Mouse (Mus musculus): ENCODE results near the gene Arhgap45. TPM values are rescaled to one million over a fixed set of nuclear protein-coding genes. Genes with fewer than 3 reads are reported as not detected.

The Arhgap45 gene
- polyA plus RNA-seq, 1 experiment from 2014 or later = 4.6 TPM

GRCm38 (mm10) chr10:80080396-80081070, 64.1 kb downstream of the Arhgap45 start:
- no peak for ATAC-seq (ENCODE audit: insufficient number of reproducible peaks, insufficient read depth, low FRiP score, low TSS enrichment, low read depth)
- Histone ChIP-seq H3K4me3 (no peak overlapping the region), H3K9me3 (no peaks in the 10 kb centered on the region), H3K36me3 (peaks cover 82% of the 10 kb centered on the region), H3K27me3 (no peaks in the 10 kb centered on the region), H3K9ac (peak overlapping the region; percentile 7; the same call in 1 of the 2 replicates), H3K4me2 (no peak overlapping the region), H3K4me1 (peaks cover 6% of the 10 kb centered on the region), H3K27ac (no peak overlapping the region)
- 77% methylated on average over 16 of the region's 16 CpGs for WGBS

Other genes starting within 250 kb of the Arhgap45 start
- gene Rnf126, start 249.7 kb upstream of the Arhgap45 start, polyA plus RNA-seq (2015; fragmentation: Nextera tagmentation; extraction: Ambion mirVana) = 79.2 and 96.5 TPM in 2 replicates
- 7.5 and 8.3 TPM in 2 replicates for gene Fstl3, start 239.4 kb upstream of the Arhgap45 start, polyA plus RNA-seq (2015; fragmentation: Nextera tagmentation; extraction: Ambion mirVana)
- not detected in 2 replicates for gene Prss57, start 225.7 kb upstream of the Arhgap45 start, polyA plus RNA-seq (2015; fragmentation: Nextera tagmentation; extraction: Ambion mirVana)
- gene Palm, start 223.1 kb upstream of the Arhgap45 start, polyA plus RNA-seq (2015; fragmentation: Nextera tagmentation; extraction: Ambion mirVana) = 105 and 112 TPM in 2 replicates
- gene Misp, start 195.7 kb upstream of the Arhgap45 start, polyA plus RNA-seq (2015; fragmentation: Nextera tagmentation; extraction: Ambion mirVana) = 2.5 and 5.2 TPM in 2 replicates
- 386 and 390 TPM in 2 replicates for gene Ptbp1, start 162.2 kb upstream of the Arhgap45 start, polyA plus RNA-seq (2015; fragmentation: Nextera tagmentation; extraction: Ambion mirVana)
- gene Prtn3, start 142.2 kb upstream of the Arhgap45 start, polyA plus RNA-seq (2015; fragmentation: Nextera tagmentation; extraction: Ambion mirVana) = 7.3 and 8.5 TPM in 2 replicates
- 126 and 138 TPM in 2 replicates for gene Plppr3, start 142.0 kb upstream of the Arhgap45 start, polyA plus RNA-seq (2015; fragmentation: Nextera tagmentation; extraction: Ambion mirVana)
- 1.9 TPM in 1 of 2 replicates, not detected in the other for gene Elane, start 130.4 kb upstream of the Arhgap45 start, polyA plus RNA-seq (2015; fragmentation: Nextera tagmentation; extraction: Ambion mirVana)
- gene Cfd, start 125.8 kb upstream of the Arhgap45 start, polyA plus RNA-seq (2015; fragmentation: Nextera tagmentation; extraction: Ambion mirVana) = not detected in 2 replicates
- gene Med16, start 107.7 kb upstream of the Arhgap45 start, polyA plus RNA-seq (2015; fragmentation: Nextera tagmentation; extraction: Ambion mirVana) = 47.6 and 49.3 TPM in 2 replicates
- 8.1 and 29.9 TPM in 2 replicates for gene Gm26602, start 105.8 kb upstream of the Arhgap45 start, polyA plus RNA-seq (2015; fragmentation: Nextera tagmentation; extraction: Ambion mirVana)
- 0.98 and 1.3 TPM in 2 replicates for gene Kiss1r, start 99.7 kb upstream of the Arhgap45 start, polyA plus RNA-seq (2015; fragmentation: Nextera tagmentation; extraction: Ambion mirVana)
- gene R3hdm4, start 95.4 kb upstream of the Arhgap45 start, polyA plus RNA-seq (2015; fragmentation: Nextera tagmentation; extraction: Ambion mirVana) = 190 and 206 TPM in 2 replicates
- 5.3 and 6.9 TPM in 2 replicates for gene Arid3a, start 89.6 kb upstream of the Arhgap45 start, polyA plus RNA-seq (2015; fragmentation: Nextera tagmentation; extraction: Ambion mirVana)
- gene Wdr18, start 56.5 kb upstream of the Arhgap45 start, polyA plus RNA-seq (2015; fragmentation: Nextera tagmentation; extraction: Ambion mirVana) = 97.7 and 106 TPM in 2 replicates
- gene Grin3b, start 45.9 kb upstream of the Arhgap45 start, polyA plus RNA-seq (2015; fragmentation: Nextera tagmentation; extraction: Ambion mirVana) = 0.52 and 0.83 TPM in 2 replicates
- 15.4 and 17.0 TPM in 2 replicates for gene Tmem259, start 32.3 kb upstream of the Arhgap45 start, polyA plus RNA-seq (2015; fragmentation: Nextera tagmentation; extraction: Ambion mirVana)
- gene Cnn2, start 28.1 kb upstream of the Arhgap45 start, polyA plus RNA-seq (2015; fragmentation: Nextera tagmentation; extraction: Ambion mirVana) = 298 and 319 TPM in 2 replicates
- gene Abca7, start 20.2 kb upstream of the Arhgap45 start, polyA plus RNA-seq (2015; fragmentation: Nextera tagmentation; extraction: Ambion mirVana) = 2.2 and 2.6 TPM in 2 replicates
- 247 and 265 TPM in 2 replicates for gene Polr2e, start 23.1 kb downstream of the Arhgap45 start, polyA plus RNA-seq (2015; fragmentation: Nextera tagmentation; extraction: Ambion mirVana)
- gene Gpx4, start 30.5 kb downstream of the Arhgap45 start, polyA plus RNA-seq (2015; fragmentation: Nextera tagmentation; extraction: Ambion mirVana) = 445 and 488 TPM in 2 replicates
- gene Sbno2, start 88.9 kb downstream of the Arhgap45 start, polyA plus RNA-seq (2015; fragmentation: Nextera tagmentation; extraction: Ambion mirVana) = 15.8 and 16.1 TPM in 2 replicates
- 18.5 and 19.0 TPM in 2 replicates for gene Stk11, start 99.2 kb downstream of the Arhgap45 start, polyA plus RNA-seq (2015; fragmentation: Nextera tagmentation; extraction: Ambion mirVana)
- gene Atp5d, start 122.0 kb downstream of the Arhgap45 start, polyA plus RNA-seq (2015; fragmentation: Nextera tagmentation; extraction: Ambion mirVana) = 491 and 513 TPM in 2 replicates
- gene Cbarp, start 124.2 kb downstream of the Arhgap45 start, polyA plus RNA-seq (2015; fragmentation: Nextera tagmentation; extraction: Ambion mirVana) = 6.8 and 9.8 TPM in 2 replicates
- gene Midn, start 131.6 kb downstream of the Arhgap45 start, polyA plus RNA-seq (2015; fragmentation: Nextera tagmentation; extraction: Ambion mirVana) = 21.2 and 25.7 TPM in 2 replicates
- 142 and 162 TPM in 2 replicates for gene Cirbp, start 149.3 kb downstream of the Arhgap45 start, polyA plus RNA-seq (2015; fragmentation: Nextera tagmentation; extraction: Ambion mirVana)
- 11.0 and 11.6 TPM in 2 replicates for gene 1600002K03Rik, start 156.3 kb downstream of the Arhgap45 start, polyA plus RNA-seq (2015; fragmentation: Nextera tagmentation; extraction: Ambion mirVana)
- 26.8 and 38.8 TPM in 2 replicates for gene Efna2, start 162.8 kb downstream of the Arhgap45 start, polyA plus RNA-seq (2015; fragmentation: Nextera tagmentation; extraction: Ambion mirVana)
- 96.1 and 97.6 TPM in 2 replicates for gene Mum1, start 209.8 kb downstream of the Arhgap45 start, polyA plus RNA-seq (2015; fragmentation: Nextera tagmentation; extraction: Ambion mirVana)
- 266 and 299 TPM in 2 replicates for gene Ndufs7, start 232.5 kb downstream of the Arhgap45 start, polyA plus RNA-seq (2015; fragmentation: Nextera tagmentation; extraction: Ambion mirVana)
- 27.2 and 33.6 TPM in 2 replicates for gene Gamt, start 244.4 kb downstream of the Arhgap45 start, polyA plus RNA-seq (2015; fragmentation: Nextera tagmentation; extraction: Ambion mirVana)
- gene Dazap1, start 244.8 kb downstream of the Arhgap45 start, polyA plus RNA-seq (2015; fragmentation: Nextera tagmentation; extraction: Ambion mirVana) = 66.0 and 70.6 TPM in 2 replicates

Measured in embryonic facial prominence, embryonic 13.5 days (tissue).